Mouse (Mus musculus) brain, embryonic 14.5 days (tissue): ENCODE results near the gene Neurod6.

ENCODE experiments used
- CTCF ChIP-seq: fragments of 200-500 bp; IDR thresholded peaks from 2 replicates; pipeline ENCODE4 v1.5.1; 2012; ENCODE audit warnings: inconsistent platforms, mild to moderate bottlenecking, moderate library complexity, borderline replicate concordance; ENCODE audit not compliant: insufficient read depth, insufficient read length; ENCODE audit errors: extremely low read depth
- POLR2A ChIP-seq: fragments of 200-500 bp; IDR thresholded peaks from 2 replicates; pipeline ENCODE4 v1.6.1; 2012; ENCODE audit warnings: mild to moderate bottlenecking, inconsistent platforms, borderline replicate concordance; ENCODE audit not compliant: poor library complexity, insufficient read depth, insufficient read length, severe bottlenecking; ENCODE audit errors: extremely low read depth

- TF ChIP-seq CTCF, result no peak
- no peak for TF ChIP-seq POLR2A
Measured at GRCm38 (mm10) chr6:55704759-55705104, 23.7 kb upstream of the Neurod6 start.
